Mouse (Mus musculus) small intestine, adult 10 weeks (tissue): ENCODE results near the gene Itga8. TPM values are rescaled to one million over a fixed set of nuclear protein-coding genes. Genes with fewer than 3 reads are reported as not detected.

Experiments used
- polyA plus RNA-seq: library from polyadenylated mRNA; stranded (reverse); fragments of 350-450 nt; fragmentation: Illumina TruSeq; extraction: RNeasy Lipid Tissue Mini Kit (QIAGEN cat#74804); gene quantifications from one replicate; pipeline ENCODE4 v1.2.3, GENCODE M21; 2014; ENCODE audit warnings: low replicate concordance

Gene Itga8
- polyA plus RNA-seq: 18.7 TPM

GRCm38 (mm10) chr2:12301431-12302170 lies at the start of gene Itga8:
Gene Itga8, minus strand, starts transcription at chr2:12301922.

Other genes starting within 250 kb of the Itga8 start
- 145 TPM for gene Mindy3, start 117.5 kb upstream of the Itga8 start, polyA plus RNA-seq